Mouse (Mus musculus): ENCODE measurements around the gene Tecr.
"Not testable (repeated sequence)": the region's sequence is repeated elsewhere in the genome, so short reads cannot be mapped to it uniquely, and the experiment has no call there.

The Tecr gene

GRCm38 (mm10) chr8:83617111-83617510, 9.3 kb upstream of the Tecr start:
- no peak for DNase-seq

- no peak for DNase-seq
Measured at GRCm38 (mm10) chr8:83616625-83617024, 8.9 kb upstream of the Tecr start.

- no peak for DNase-seq
Measured at GRCm38 (mm10) chr8:83613695-83614094, 5.9 kb upstream of the Tecr start.

- no peak for DNase-seq
Measured at GRCm38 (mm10) chr8:83611921-83612320, 4.2 kb upstream of the Tecr start.

GRCm38 (mm10) chr8:83609547-83610180, 1.9 kb upstream of the Tecr start:
- no peak for DNase-seq

- DNase-seq, result no peak
Measured at GRCm38 (mm10) chr8:83609086-83609485, 1.3 kb upstream of the Tecr start.

- no peak for DNase-seq
Measured at GRCm38 (mm10) chr8:83608398-83608829, 643 bp upstream of the Tecr start.

- DNase-seq, result no peak
Measured at GRCm38 (mm10) chr8:83602650-83603029, 5.1 kb downstream of the Tecr start.

GRCm38 (mm10) chr8:83599814-83600213, 8.0 kb downstream of the Tecr start:
- no peak for DNase-seq

- no peak for DNase-seq
Measured at GRCm38 (mm10) chr8:83598146-83598545, 9.6 kb downstream of the Tecr start.

GRCm38 (mm10) chr8:83596369-83596768, 11.4 kb downstream of the Tecr start:
- DNase-seq, result no peak

GRCm38 (mm10) chr8:83595050-83595345, 12.8 kb downstream of the Tecr start:
- DNase-seq, result not testable (repeated sequence)

- DNase-seq, result peak; percentile 98
Measured at GRCm38 (mm10) chr8:83594167-83595049, 13.4 kb downstream of the Tecr start.

- DNase-seq, result no peak
Measured at GRCm38 (mm10) chr8:83593325-83594166, 14.2 kb downstream of the Tecr start.

- DNase-seq, result no peak
Measured at GRCm38 (mm10) chr8:83592682-83593081, 15.1 kb downstream of the Tecr start.

- DNase-seq, result no peak
Measured at GRCm38 (mm10) chr8:83590488-83591023, 17.2 kb downstream of the Tecr start.

GRCm38 (mm10) chr8:83588886-83589285, 18.9 kb downstream of the Tecr start:
- DNase-seq, result no peak

- no peak for DNase-seq
Measured at GRCm38 (mm10) chr8:83587644-83588043, 20.1 kb downstream of the Tecr start.

GRCm38 (mm10) chr8:83585333-83585732, 22.4 kb downstream of the Tecr start:
- peak; percentile 53 for DNase-seq

- peak; percentile 54 for DNase-seq
Measured at GRCm38 (mm10) chr8:83584771-83585170, 23.0 kb downstream of the Tecr start.

GRCm38 (mm10) chr8:83583236-83583635, 24.5 kb downstream of the Tecr start:
- no peak for DNase-seq

- DNase-seq, result no peak
Measured at GRCm38 (mm10) chr8:83582226-83582625, 25.5 kb downstream of the Tecr start.

GRCm38 (mm10) chr8:83580826-83581225, 26.9 kb downstream of the Tecr start:
- DNase-seq, result peak; percentile 11
